Mouse (Mus musculus) heart, embryonic 14.5 days (tissue): ENCODE results near the gene Usp28. TPM values are rescaled to one million over a fixed set of nuclear protein-coding genes. Genes with fewer than 3 reads are reported as not detected.
"Not testable (repeated sequence)": the region's sequence is repeated elsewhere in the genome, so short reads cannot be mapped to it uniquely, and the experiment has no call there.

ENCODE experiments used
- ATAC-seq: fragments of 200-750 bp; cut with Nextera tagmentation; 2 replicates; pipeline ENCODE4 v1.8.0; 2017; ENCODE audit warnings: low read depth, moderate TSS enrichment; ENCODE audit not compliant: insufficient number of reproducible peaks, insufficient read depth, low FRiP score
- H3K27ac ChIP-seq, 2 experiments: fragments of 200-500 bp in 1 of 2; fragments of 300-500 bp in 1 of 2; sonication (generic) in 1 of 2; replicated peaks in 1 of 2; 2 replicates each; pipeline ENCODE4 v1.5.1; 2012 to 2014; ENCODE audit warnings: low read depth in 2 of 2, low read length in 2 of 2, control low read depth in 1 of 2, mild to moderate bottlenecking in 1 of 2, mixed read lengths in 1 of 2; ENCODE audit not compliant: control insufficient read depth in 1 of 2, insufficient read depth in 1 of 2
- H3K27me3 ChIP-seq: fragments of 300-500 bp; sonication (generic); 2 replicates; pipeline ENCODE4 v1.6.1; 2014; ENCODE audit warnings: mild to moderate bottlenecking, low read length, control low read depth; ENCODE audit not compliant: control insufficient read depth, insufficient read depth
- H3K36me3 ChIP-seq: fragments of 300-500 bp; sonication (generic); 2 replicates; pipeline ENCODE4 v1.6.1; 2014; ENCODE audit warnings: mild to moderate bottlenecking, control low read depth, low read length, mixed read lengths; ENCODE audit not compliant: control insufficient read depth, insufficient read depth
- H3K4me1 ChIP-seq, 2 experiments: fragments of 200-500 bp in 1 of 2; fragments of 300-500 bp in 1 of 2; sonication (generic) in 1 of 2; 2 replicates each; pipeline ENCODE4 v1.6.1; 2012 to 2014; ENCODE audit warnings: low read length in 2 of 2, control low read depth in 1 of 2, mixed read lengths in 1 of 2; ENCODE audit not compliant: control insufficient read depth in 2 of 2, insufficient read depth in 2 of 2
- H3K4me2 ChIP-seq: fragments of 300-500 bp; sonication (generic); 2 replicates; pipeline ENCODE4 v1.6.1; 2014; ENCODE audit warnings: mild to moderate bottlenecking, low read length
- H3K4me3 ChIP-seq, 2 experiments: fragments of 200-500 bp in 1 of 2; fragments of 300-500 bp in 1 of 2; sonication (generic) in 1 of 2; 2 replicates each; pipeline ENCODE4 v1.5.1; 2012 to 2014; ENCODE audit warnings: low read length in 2 of 2, mild to moderate bottlenecking in 2 of 2, control low read depth in 1 of 2, low read depth in 1 of 2, moderate library complexity in 1 of 2; ENCODE audit not compliant: control insufficient read depth in 1 of 2, insufficient read depth in 1 of 2
- H3K9ac ChIP-seq: fragments of 300-500 bp; sonication (generic); 2 replicates; pipeline ENCODE4 v1.6.1; 2014; ENCODE audit warnings: mild to moderate bottlenecking, low read length
- H3K9me3 ChIP-seq: fragments of 300-500 bp; sonication (generic); 2 replicates; pipeline ENCODE4 v1.6.1; 2016; ENCODE audit warnings: low read length, control low read depth; ENCODE audit not compliant: control insufficient read depth
- WGBS: fragments of 180-500 bp; shearing (Covaris S2); extraction: QIAGEN DNeasy Blood & Tissue Kit; methylation state at CpG from one replicate; pipeline ENCODE4 v1.1.7; 2014; 5-methylcytosine and 5-hydroxymethylcytosine counted together
- polyA plus RNA-seq: library from polyadenylated mRNA; unstranded; fragments of >200 nt; fragmentation: Nextera tagmentation; extraction: Ambion mirVana; gene quantifications from 2 replicates; pipeline ENCODE4 v1.2.1, GENCODE M21; 2014

Usp28 gene
- polyA plus RNA-seq, 1 experiment from 2014 or later, result 116 TPM

DNA sequence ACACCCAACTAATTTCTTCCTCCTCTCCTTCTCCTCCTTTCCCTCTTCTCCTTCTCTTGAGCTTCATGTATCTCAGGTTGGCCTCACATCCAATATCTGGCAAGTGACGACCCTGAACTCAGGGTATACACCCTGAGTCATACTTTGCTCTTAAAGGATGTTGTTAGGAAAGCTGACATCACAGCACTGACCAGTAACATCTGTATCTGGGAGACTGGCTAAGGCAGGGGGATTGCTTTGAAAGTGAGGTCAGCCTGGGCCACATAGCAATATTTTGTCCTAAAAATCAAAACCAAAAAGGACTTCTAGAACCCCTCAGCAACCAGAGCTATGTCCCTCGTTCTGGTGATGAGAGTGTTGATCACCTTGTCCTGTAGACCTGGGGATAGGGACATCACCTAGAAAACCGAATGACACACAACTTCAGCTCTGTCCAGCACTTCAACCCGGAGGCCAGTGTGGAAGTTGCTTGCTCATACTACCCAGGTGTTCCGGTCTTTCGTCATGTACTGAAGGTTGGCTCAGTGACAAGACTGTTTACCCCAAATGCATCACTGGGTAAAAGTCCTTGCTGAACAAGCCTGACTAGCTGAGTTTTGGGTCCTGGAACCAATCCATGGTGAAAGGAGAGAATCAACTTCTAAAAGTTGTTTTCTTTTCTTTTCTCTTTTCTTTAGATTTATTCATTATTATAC, 8.4 kb upstream of the Usp28 start:
- Histone ChIP-seq H3K4me3 (no peak overlapping the region), H3K9ac (no peak overlapping the region), H3K36me3 (no peaks in the 10 kb centered on the region), H3K4me2 (no peak overlapping the region), H3K27me3 (no peaks in the 10 kb centered on the region), H3K9me3 (peaks cover 3% of the 10 kb centered on the region; the same call in 1 of the 2 replicates), H3K27ac (no peak overlapping the region), H3K4me1 (peaks cover 0 to 10% of the 10 kb centered on the region in 2 experiments; a peak in 3 of 4 replicates)
- 75% methylated on average over 6 of the region's 6 CpGs for WGBS
- no peak for ATAC-seq

DNA sequence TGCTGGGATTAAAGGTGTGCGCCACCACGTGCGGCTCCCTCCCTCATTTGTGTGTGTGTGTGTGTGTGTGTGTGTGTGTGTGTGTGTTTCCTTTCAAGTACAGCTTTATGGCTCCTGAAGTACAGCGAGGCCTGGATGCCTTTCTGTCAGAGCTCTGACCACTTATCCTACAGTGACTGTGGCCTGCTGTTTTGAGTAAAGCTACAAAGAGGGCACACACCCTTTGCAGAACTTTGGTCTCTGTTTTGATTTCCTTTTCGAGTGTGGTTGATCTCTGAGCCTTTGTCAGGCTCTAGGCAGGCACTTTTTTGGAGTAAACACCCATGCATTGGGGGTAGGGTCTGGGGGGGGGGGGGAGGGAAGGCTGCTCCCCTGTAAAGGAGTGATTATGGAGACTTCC, 4.8 kb upstream of the Usp28 start:
- no peaks in the 10 kb centered on the region for H3K27me3 ChIP-seq
- H3K36me3 ChIP-seq, result no peaks in the 10 kb centered on the region
- WGBS, result 32% methylated on average over 5 of the region's 5 CpGs
- peak overlapping the region; percentile 18; the same call in 1 of the 2 replicates for H3K9ac ChIP-seq
- no peak for ATAC-seq
- H3K27ac ChIP-seq, result peak overlapping the region; percentile 83 to 86
- H3K4me1 ChIP-seq, result peaks cover 2 to 14% of the 10 kb centered on the region in 2 experiments
- no peak overlapping the region for H3K4me3 ChIP-seq
- H3K9me3 ChIP-seq, result no peaks in the 10 kb centered on the region
- no peak overlapping the region for H3K4me2 ChIP-seq

DNA sequence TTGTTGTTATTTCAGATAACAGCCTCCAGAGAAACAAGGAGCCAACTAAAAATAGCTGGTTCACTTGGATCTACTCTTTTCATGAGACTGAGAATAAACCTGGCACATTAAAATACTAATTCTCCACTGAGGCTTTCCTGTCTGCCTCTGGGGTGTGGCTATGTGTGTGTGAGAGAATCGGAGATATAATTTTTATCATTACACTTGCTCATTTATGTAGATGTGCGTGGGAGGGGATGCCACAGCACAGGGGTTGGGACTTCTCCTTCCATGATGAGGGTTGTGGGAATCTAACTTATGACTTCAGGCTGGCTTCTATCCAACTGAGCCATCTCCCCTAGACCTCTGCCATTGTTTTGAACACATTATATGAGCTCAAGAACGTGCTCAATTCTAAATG, 4.4 kb upstream of the Usp28 start:
- H3K27me3 ChIP-seq, result no peaks in the 10 kb centered on the region
- no peaks in the 10 kb centered on the region for H3K36me3 ChIP-seq
- H3K27ac ChIP-seq, result peak overlapping the region; percentile 74 to 86
- WGBS, result 22% methylated on average over 3 of the region's 3 CpGs
- peaks cover 2 to 14% of the 10 kb centered on the region in 2 experiments for H3K4me1 ChIP-seq
- H3K9me3 ChIP-seq, result no peaks in the 10 kb centered on the region
- H3K4me2 ChIP-seq, result no peak overlapping the region; the same call in 1 of the 2 replicates
- H3K4me3 ChIP-seq, result no peak overlapping the region
- no peak for ATAC-seq
- peak overlapping the region; percentile 18; the same call in 1 of the 2 replicates for H3K9ac ChIP-seq

DNA sequence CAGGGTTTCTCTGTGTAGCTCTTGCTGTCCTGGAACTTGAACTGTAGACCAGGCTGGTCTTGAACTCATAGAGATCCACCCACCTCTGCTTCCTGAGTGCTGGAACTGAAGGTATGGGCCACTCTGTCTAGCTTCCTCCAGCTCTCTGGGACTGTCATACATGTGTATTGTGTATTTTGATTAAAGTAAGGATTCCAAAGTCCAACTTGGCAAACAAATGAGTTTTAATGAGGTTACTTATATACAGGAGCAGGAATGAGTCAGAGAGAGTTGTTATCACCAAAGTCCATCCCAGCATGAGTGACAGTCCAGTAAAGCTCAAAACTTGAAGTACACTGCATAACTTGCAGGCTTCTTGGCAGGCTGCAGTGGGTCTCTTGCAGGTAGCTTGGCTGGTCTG, 3.3 kb upstream of the Usp28 start:
- Histone ChIP-seq H3K4me2 (no peak overlapping the region), H3K4me1 (peaks cover 2 to 14% of the 10 kb centered on the region in 2 experiments), H3K36me3 (no peaks in the 10 kb centered on the region), H3K27me3 (no peaks in the 10 kb centered on the region), H3K9ac (no peak overlapping the region), H3K27ac (no peak overlapping the region), H3K9me3 (no peaks in the 10 kb centered on the region), H3K4me3 (no peak overlapping the region)
- ATAC-seq, result no peak

DNA sequence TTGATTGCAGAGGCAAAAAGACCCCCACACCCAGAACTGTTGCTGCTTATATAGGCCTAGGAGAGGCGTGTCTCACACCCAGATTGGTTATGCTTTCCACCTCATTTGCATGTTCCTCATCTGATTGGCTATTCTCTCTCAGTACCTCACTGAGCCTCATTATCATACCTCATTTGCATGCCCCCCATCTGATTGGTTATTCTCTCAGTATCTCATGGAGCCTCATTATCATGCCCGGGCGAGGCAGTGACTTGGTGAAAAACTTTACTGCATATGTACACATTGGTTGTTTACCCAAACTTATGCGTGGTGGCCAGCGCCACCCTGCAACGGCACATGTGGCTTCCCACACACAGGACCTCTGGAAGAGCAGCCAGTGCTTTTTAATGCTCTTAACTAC, 1.4 kb upstream of the Usp28 start:
- not testable (repeated sequence) for H3K9me3 ChIP-seq, H3K4me3 ChIP-seq, H3K36me3 ChIP-seq, H3K27ac ChIP-seq, H3K27me3 ChIP-seq, H3K9ac ChIP-seq, ATAC-seq
- peak overlapping the region; percentile 73; the same call in 1 of the 2 replicates for H3K4me2 ChIP-seq
- 96% methylated on average over 6 of the region's 6 CpGs for WGBS
- H3K4me1 ChIP-seq, result peaks cover 11 to 23% of the 10 kb centered on the region in 2 experiments

DNA sequence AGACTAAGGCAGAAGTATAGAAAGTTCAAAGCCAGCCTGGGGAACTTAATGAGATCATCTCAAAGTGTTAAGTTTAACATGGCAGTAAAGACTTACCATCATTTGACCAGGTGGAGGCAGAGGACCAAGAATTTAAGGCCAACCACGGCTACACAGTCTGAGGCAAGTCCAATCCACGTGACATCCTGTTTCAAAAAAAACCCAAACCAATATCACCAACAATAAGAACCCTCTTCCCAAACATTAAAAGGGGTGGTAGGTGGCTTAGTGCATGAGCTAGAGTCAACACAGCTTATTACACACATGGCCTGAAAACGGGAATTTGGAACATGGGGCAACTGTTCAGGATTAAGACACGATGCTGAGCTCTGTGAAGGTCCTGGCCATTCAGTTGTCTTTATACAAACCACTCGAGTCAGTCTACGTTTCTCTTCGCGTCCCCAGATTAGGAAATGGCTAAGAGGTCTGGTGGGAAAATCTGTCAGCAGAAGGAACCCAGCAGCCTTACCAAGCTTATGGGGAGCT, 793 bp upstream of the Usp28 start:
- Histone ChIP-seq H3K36me3 (peaks cover 1% of the 10 kb centered on the region), H3K27me3 (no peaks in the 10 kb centered on the region), H3K9ac (peak overlapping the region; percentile 72), H3K4me3 (peak overlapping the region; percentile 67 to 70), H3K4me1 (peaks cover 12 to 25% of the 10 kb centered on the region in 2 experiments), H3K4me2 (peak overlapping the region; percentile 73), H3K27ac (peak overlapping the region; percentile 89 to 97), H3K9me3 (no peaks in the 10 kb centered on the region)
- 20% methylated on average over 8 of the region's 8 CpGs for WGBS
- no peak for ATAC-seq

DNA sequence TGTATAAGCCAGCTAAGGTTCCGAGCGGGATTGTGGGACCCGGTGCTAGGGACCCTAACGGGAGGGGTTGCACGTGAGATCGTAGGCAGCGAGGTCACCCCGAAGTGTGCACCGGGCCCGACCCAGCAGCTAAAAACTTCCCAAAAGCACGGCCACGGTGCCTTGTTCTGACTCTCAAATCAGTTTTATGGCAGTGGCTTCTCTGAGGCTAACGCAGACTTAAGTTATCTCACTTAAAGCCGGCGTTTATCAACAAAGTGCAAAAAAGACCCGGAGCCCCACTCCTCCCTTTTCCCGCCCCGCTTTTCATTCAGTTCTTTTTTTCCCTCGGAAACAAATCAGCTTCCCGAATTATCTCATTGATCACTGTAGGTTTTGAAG, 523 bp downstream of the Usp28 start:
- under 1% methylated on average over 20 of the region's 20 CpGs for WGBS
- no peak for ATAC-seq
- H3K4me2 ChIP-seq, result peak overlapping the region; percentile 65
- no peaks in the 10 kb centered on the region for H3K9me3 ChIP-seq
- peak overlapping the region; percentile 94 for H3K9ac ChIP-seq
- peak overlapping the region; percentile 73 to 98 for H3K27ac ChIP-seq
- H3K27me3 ChIP-seq, result no peaks in the 10 kb centered on the region
- peaks cover 12% of the 10 kb centered on the region for H3K36me3 ChIP-seq
- peaks cover 14 to 22% of the 10 kb centered on the region in 2 experiments for H3K4me1 ChIP-seq
- H3K4me3 ChIP-seq, result peak overlapping the region; percentile 66 to 70
